Mouse (Mus musculus) heart, postnatal 0 days (tissue): ENCODE results near the gene Plcl1. TPM values are rescaled to one million over a fixed set of nuclear protein-coding genes. Genes with fewer than 3 reads are reported as not detected.

ENCODE experiments used
- ATAC-seq: fragments of 200-750 bp; cut with Nextera tagmentation; 2 replicates; pipeline ENCODE4 v1.8.0; 2017; ENCODE audit warnings: low read depth, moderate number of reproducible peaks, moderate library complexity; ENCODE audit not compliant: insufficient read depth
- DNase-seq: peaks from one replicate; pipeline ENCODE4 v3.0.0-alpha.2; 2016; ENCODE audit warnings: low spot score
- H3K27ac ChIP-seq: fragments of 300-500 bp; sonication (generic); 2 replicates; pipeline ENCODE4 v1.5.1; 2014; ENCODE audit warnings: low read depth, mild to moderate bottlenecking
- H3K27me3 ChIP-seq: fragments of 300-500 bp; sonication (generic); 2 replicates; pipeline ENCODE4 v1.6.1; 2014; ENCODE audit warnings: low read length, mixed read lengths; ENCODE audit not compliant: control insufficient read depth, insufficient read depth
- H3K36me3 ChIP-seq: fragments of 300-500 bp; sonication (generic); replicated peaks from 2 replicates; pipeline ENCODE4 v1.6.1; 2014; ENCODE audit warnings: low read length, mixed read lengths; ENCODE audit not compliant: control insufficient read depth, insufficient read depth
- H3K4me1 ChIP-seq: fragments of 300-500 bp; sonication (generic); 2 replicates; pipeline ENCODE4 v1.6.1; 2014; ENCODE audit warnings: antibody characterized with exemption; ENCODE audit not compliant: control insufficient read depth, insufficient read depth
- H3K4me2 ChIP-seq: fragments of 300-500 bp; sonication (generic); 2 replicates; pipeline ENCODE4 v1.6.1; 2014; ENCODE audit warnings: low read depth, mild to moderate bottlenecking, low read length, moderate library complexity
- H3K4me3 ChIP-seq: fragments of 300-500 bp; sonication (generic); 2 replicates; pipeline ENCODE4 v1.5.1; 2014; ENCODE audit warnings: low read depth, low read length
- H3K9ac ChIP-seq: fragments of 300-500 bp; sonication (generic); replicated peaks from 2 replicates; pipeline ENCODE4 v1.6.1; 2014; ENCODE audit warnings: low read depth, low read length, mixed read lengths
- H3K9me3 ChIP-seq: fragments of 300-500 bp; sonication (generic); replicated peaks from 2 replicates; pipeline ENCODE4 v1.6.1; 2016; ENCODE audit warnings: low read length; ENCODE audit not compliant: control insufficient read depth
- CTCF ChIP-seq: IDR thresholded peaks from 2 replicates; pipeline ENCODE4 v1.5.1; 2016; ENCODE audit warnings: antibody characterized with exemption, control low read depth, low read depth
- EP300 ChIP-seq: IDR thresholded peaks from 2 replicates; pipeline ENCODE4 v1.6.1; 2016; ENCODE audit warnings: antibody characterized with exemption, low read depth
- WGBS: fragments of 180-500 bp; shearing (Covaris S2); extraction: QIAGEN DNeasy Blood & Tissue Kit; methylation state at CpG from one replicate; pipeline ENCODE4 v1.1.7; 2014; 5-methylcytosine and 5-hydroxymethylcytosine counted together
- polyA plus RNA-seq: library from polyadenylated mRNA; unstranded; fragments of >200 nt; fragmentation: Nextera tagmentation; extraction: Ambion mirVana; gene quantifications from 2 replicates; pipeline ENCODE4 v1.2.1, GENCODE M21; 2015
- total RNA-seq: library from RNA; depleted of rRNA; stranded (reverse); fragments of >200 nt; gene quantifications from 2 replicates; pipeline ENCODE4 v1.2.3, GENCODE M21; 2014; ENCODE audit warnings: low replicate concordance

Plcl1 gene
- total and polyA plus RNA-seq, 2 experiments from 2014 or later: 0.11 to 1.2 TPM

DNA sequence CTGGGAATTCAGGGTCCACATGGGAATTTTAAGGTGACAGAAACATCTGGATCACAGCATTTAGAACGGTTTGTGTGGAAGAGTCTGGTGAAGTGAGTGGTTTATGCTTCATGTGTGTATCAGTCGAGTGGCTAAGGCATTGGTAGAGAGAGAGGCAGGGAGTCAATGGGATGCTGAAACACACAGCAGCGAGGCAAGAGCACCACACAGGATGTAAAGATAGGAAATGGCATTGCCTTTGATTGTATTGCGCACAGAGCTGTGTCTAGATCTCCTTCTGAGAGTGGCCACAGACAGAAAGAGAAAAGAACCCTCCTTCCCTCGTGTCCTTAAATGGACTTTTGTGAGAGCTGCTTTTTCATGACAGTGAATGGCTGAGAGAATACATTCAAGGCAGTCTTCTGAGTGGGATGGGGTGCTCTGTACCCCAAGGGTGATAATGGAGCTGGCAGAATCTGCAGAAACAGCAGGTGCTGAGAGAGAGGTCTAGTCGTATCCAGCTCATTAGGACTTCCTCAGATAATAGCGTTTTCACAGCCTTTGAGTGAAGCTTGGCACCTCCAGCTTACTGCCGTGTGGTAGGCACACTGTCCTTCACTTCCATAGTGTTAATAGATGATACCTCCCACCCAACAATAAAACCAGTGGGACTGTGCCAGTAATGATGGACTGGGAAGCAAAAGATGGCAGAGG, 253.9 kb downstream of the Plcl1 start:
- no peak overlapping the region for H3K4me3 ChIP-seq
- WGBS: 64% methylated on average over 8 of the region's 8 CpGs
- H3K27me3 ChIP-seq: no peaks in the 10 kb centered on the region
- H3K9me3 ChIP-seq: no peaks in the 10 kb centered on the region
- H3K27ac ChIP-seq: no peak overlapping the region
- H3K9ac ChIP-seq: no peak overlapping the region
- no peaks in the 10 kb centered on the region for H3K36me3 ChIP-seq
- no peak overlapping the region for H3K4me2 ChIP-seq
- TF ChIP-seq EP300 (no peak), CTCF (no peak)
- DNase-seq: no peak
- H3K4me1 ChIP-seq: no peaks in the 10 kb centered on the region
- no peak for ATAC-seq

DNA sequence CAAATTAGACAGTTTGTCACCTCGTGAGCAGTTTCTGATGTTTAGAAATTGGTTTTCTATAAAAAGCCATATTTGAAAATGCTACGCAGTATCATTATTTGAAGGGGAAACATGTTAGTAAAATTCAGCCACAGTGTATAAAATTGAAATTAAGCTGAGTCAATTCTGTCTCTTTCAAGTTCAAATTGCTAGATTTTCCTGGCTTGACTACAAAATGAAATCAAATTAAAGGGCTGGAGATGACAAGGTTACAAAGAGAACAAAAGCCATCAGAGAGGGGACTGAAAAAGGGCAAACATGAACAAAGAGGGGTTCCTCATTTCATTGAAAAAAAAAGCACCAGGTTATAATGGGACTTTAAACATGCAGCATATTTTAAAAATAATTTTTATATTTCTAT, 255.7 kb downstream of the Plcl1 start:
- no peak overlapping the region for H3K4me2 ChIP-seq
- ATAC-seq: no peak
- no peaks in the 10 kb centered on the region for H3K36me3 ChIP-seq
- 77% methylated on average over 2 of the region's 2 CpGs for WGBS
- TF ChIP-seq EP300 (no peak), CTCF (no peak)
- H3K27me3 ChIP-seq: no peaks in the 10 kb centered on the region
- no peaks in the 10 kb centered on the region for H3K9me3 ChIP-seq
- H3K4me3 ChIP-seq: no peak overlapping the region
- H3K9ac ChIP-seq: no peak overlapping the region
- H3K4me1 ChIP-seq: no peaks in the 10 kb centered on the region
- H3K27ac ChIP-seq: no peak overlapping the region
- no peak for DNase-seq

DNA sequence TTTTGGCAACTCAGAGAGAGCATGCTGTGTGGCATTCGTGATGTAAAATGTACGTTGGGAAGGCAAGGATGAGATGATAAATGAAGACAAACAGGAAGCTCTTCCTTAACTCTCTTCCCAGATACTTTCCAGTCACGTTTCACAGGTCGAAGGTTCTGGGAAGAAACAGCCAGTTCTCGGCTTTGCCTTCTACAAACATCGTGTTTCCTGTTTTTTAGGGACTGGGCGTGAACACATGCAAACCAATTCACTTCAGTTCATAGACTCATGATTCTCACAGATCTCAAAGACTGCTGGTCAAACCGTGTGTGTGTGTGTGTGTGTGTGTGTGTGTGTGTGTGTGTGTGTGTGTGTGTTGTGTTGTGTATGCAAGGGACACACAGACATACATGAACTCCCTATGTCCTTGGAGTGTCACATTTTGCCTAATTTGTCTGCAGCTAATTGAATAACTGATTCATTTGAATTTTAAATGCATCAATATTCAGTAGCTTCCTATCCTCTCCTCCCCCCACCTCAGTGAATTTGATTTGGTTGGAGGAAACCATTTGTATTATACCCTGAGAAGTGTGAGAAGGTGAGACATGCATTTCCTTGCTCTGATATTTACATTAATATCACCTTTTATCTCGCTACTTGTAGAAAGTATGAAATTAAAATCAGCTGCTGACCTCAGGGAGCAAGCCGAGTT, 259.6 kb downstream of the Plcl1 start:
- no peak for DNase-seq
- TF ChIP-seq CTCF (no peak), EP300 (no peak)
- no peak overlapping the region for H3K4me2 ChIP-seq
- H3K27me3 ChIP-seq: no peaks in the 10 kb centered on the region
- H3K27ac ChIP-seq: no peak overlapping the region
- H3K4me1 ChIP-seq: 0 out of 2 replicates have a peak, but pooled peaks cover 5% of the 10 kb centered on the region
- WGBS: 57% methylated on average over 10 of the region's 10 CpGs
- H3K9ac ChIP-seq: no peak overlapping the region
- no peak for ATAC-seq
- H3K36me3 ChIP-seq: no peaks in the 10 kb centered on the region
- no peaks in the 10 kb centered on the region for H3K9me3 ChIP-seq
- H3K4me3 ChIP-seq: no peak overlapping the region

DNA sequence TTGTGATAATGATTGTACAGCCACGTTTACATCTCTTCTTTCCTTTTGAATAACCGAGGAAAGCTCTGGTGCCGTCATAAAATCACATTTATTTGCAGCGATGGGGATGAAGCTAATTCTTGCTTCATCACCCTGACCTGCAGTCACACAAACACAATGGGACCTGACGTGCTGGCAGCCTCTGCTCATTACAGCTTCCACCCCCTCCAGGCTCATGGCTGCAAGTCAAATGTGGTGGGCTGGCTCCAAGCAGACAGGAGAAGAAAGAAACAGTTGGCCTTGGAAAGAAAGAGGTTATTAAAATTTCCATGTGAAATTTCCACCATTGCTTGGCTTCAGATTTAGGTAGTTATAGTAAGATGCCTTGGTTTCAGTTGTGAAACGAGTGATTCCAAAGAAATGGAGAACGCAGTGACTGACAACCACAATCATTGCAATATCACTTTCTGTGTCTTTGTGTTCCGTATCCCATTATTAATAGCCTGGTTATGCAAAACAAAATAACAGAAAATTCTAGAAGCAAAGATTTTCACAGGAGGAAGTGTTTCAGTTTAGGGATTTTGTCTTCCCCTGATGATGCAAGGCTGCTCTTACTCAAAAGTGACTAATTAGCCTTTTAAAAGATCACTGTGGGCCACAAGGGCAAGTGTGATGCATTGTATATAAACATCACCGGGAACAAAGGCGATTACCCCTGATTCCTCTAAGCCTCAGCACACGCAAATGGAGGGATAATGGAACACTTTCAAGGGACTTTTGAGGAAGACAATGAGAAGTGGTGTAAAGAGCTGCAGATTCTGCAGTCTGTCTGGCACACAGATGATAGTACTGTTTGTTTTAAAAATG, 260.3 kb downstream of the Plcl1 start:
- no peaks in the 10 kb centered on the region for H3K27me3 ChIP-seq
- H3K4me1 ChIP-seq: 0 out of 2 replicates have a peak, but pooled peaks cover 5% of the 10 kb centered on the region
- 53% methylated on average over 11 of the region's 11 CpGs for WGBS
- H3K9me3 ChIP-seq: no peaks in the 10 kb centered on the region
- no peak for DNase-seq
- H3K27ac ChIP-seq: no peak overlapping the region
- no peaks in the 10 kb centered on the region for H3K36me3 ChIP-seq
- no peak overlapping the region for H3K4me2 ChIP-seq
- no peak for ATAC-seq
- no peak for TF ChIP-seq CTCF
- no peak for TF ChIP-seq EP300
- H3K4me3 ChIP-seq: no peak overlapping the region
- H3K9ac ChIP-seq: no peak overlapping the region

DNA sequence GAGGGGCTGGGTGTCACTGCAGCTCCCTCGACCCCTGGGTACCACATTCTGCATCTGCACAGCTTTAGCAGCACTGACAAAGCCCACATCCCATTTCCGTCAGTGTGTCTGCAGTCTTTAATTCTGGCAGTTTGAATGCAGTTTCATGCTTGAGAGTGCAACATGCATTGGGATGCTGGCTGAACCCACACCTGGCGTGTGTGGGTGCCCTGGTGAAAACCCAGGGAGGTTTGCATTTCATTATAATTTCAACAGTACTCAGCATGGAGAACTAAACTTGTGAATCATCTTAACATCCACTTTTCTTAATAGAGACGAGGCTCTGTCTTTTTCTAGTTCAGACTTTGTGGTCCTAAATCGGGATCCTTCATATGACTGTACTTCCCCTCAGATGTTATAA, 261.1 kb downstream of the Plcl1 start:
- 46% methylated on average over 5 of the region's 5 CpGs for WGBS

More for the DNA sequence above, 261.1 kb downstream of the Plcl1 start:
- no peak for ATAC-seq
- H3K4me1 ChIP-seq: 0 out of 2 replicates have a peak, but pooled peaks cover 5% of the 10 kb centered on the region
- H3K4me2 ChIP-seq: no peak overlapping the region
- H3K9ac ChIP-seq: no peak overlapping the region
- no peaks in the 10 kb centered on the region for H3K36me3 ChIP-seq
- TF ChIP-seq CTCF (no peak), EP300 (no peak)
- H3K27ac ChIP-seq: no peak overlapping the region
- H3K4me3 ChIP-seq: no peak overlapping the region
- no peaks in the 10 kb centered on the region for H3K9me3 ChIP-seq
- no peaks in the 10 kb centered on the region for H3K27me3 ChIP-seq
- no peak for DNase-seq
